9 mouse cellular contexts compared by ENCODE assay signal in genomic region chr2:132427160-132427941, GRCm38 (mm10). TPM values are rescaled to one million over a fixed set of nuclear protein-coding genes. Genes with fewer than 3 reads are reported as not detected.
DNase-seq lines count a peak whose midpoint lies in the region; ATAC-seq and TF ChIP-seq lines count a peak whose summit lies in the region.
"Had no signal": no experiment of that assay in that cellular context is flagged by ENCODE, and none has a peak within 500 bp of the region (broad histone marks: within the 10 kb centered on the region; RNA-seq: fewer than 3 reads in every experiment).

No protein-coding gene starts in this region.

- H3K9me3 ChIP-seq in heart, embryonic 10.5 days: no peaks in the 10 kb centered on the region
- H3K9me3 ChIP-seq in limb, embryonic 14.5 days (ENCODE audit: control insufficient read depth, low read length): no peaks in the 10 kb centered on the region
- no peaks in the 10 kb centered on the region for H3K9me3 ChIP-seq in limb, embryonic 10.5 days (replicated peaks)
- H3K9me3 ChIP-seq in midbrain, embryonic 14.5 days (ENCODE audit: control insufficient read depth, low read length): no peaks in the 10 kb centered on the region
- H3K9me3 ChIP-seq in intestine, embryonic 16.5 days (ENCODE audit: control insufficient read depth, low read length): no peaks in the 10 kb centered on the region

- no peaks in the 10 kb centered on the region for H3K36me3 ChIP-seq in heart, embryonic 10.5 days
- H3K36me3 ChIP-seq in limb, embryonic 14.5 days (ENCODE audit: control insufficient read depth, insufficient read depth, low read length): no peaks in the 10 kb centered on the region
- no peaks in the 10 kb centered on the region for H3K36me3 ChIP-seq in limb, embryonic 10.5 days
- H3K36me3 ChIP-seq in midbrain, embryonic 14.5 days (ENCODE audit: control insufficient read depth, insufficient read depth, low read length): no peaks in the 10 kb centered on the region
- H3K36me3 ChIP-seq in intestine, embryonic 16.5 days (ENCODE audit: control insufficient read depth, insufficient read depth, low read length): no peaks in the 10 kb centered on the region

- H3K27ac ChIP-seq in heart, embryonic 10.5 days: no peak overlapping the region
- H3K27ac ChIP-seq in limb, embryonic 14.5 days (replicated peaks; ENCODE audit: low read depth, low read length): no peak overlapping the region
- H3K27ac ChIP-seq in limb, embryonic 10.5 days: no peak overlapping the region
- peak overlapping the region; percentile 41; the same call in 1 of the 2 replicates for H3K27ac ChIP-seq in midbrain, embryonic 14.5 days (replicated peaks; ENCODE audit: low read depth, low read length)
- no peak overlapping the region for H3K27ac ChIP-seq in intestine, embryonic 16.5 days (ENCODE audit: low read length)

- no peaks in the 10 kb centered on the region for H3K27me3 ChIP-seq in heart, embryonic 10.5 days (ENCODE audit: insufficient read depth, poor library complexity, severe bottlenecking)
- H3K27me3 ChIP-seq in limb, embryonic 14.5 days (ENCODE audit: control insufficient read depth, insufficient read depth, low read length): no peaks in the 10 kb centered on the region
- H3K27me3 ChIP-seq in limb, embryonic 10.5 days (ENCODE audit: low read depth, poor library complexity, severe bottlenecking): no peaks in the 10 kb centered on the region
- no peaks in the 10 kb centered on the region for H3K27me3 ChIP-seq in midbrain, embryonic 14.5 days (ENCODE audit: control insufficient read depth, insufficient read depth, low read length)
- no peaks in the 10 kb centered on the region for H3K27me3 ChIP-seq in intestine, embryonic 16.5 days (replicated peaks; ENCODE audit: control insufficient read depth, insufficient read depth, low read length)

- peaks cover 12% of the 10 kb centered on the region; the same call in 1 of the 2 replicates for H3K4me1 ChIP-seq in heart, embryonic 10.5 days
- H3K4me1 ChIP-seq in limb, embryonic 14.5 days (ENCODE audit: control insufficient read depth, insufficient read depth, low read length): peaks cover 12% of the 10 kb centered on the region; the same call in 1 of the 2 replicates
- peaks cover 7% of the 10 kb centered on the region; the same call in 1 of the 2 replicates for H3K4me1 ChIP-seq in limb, embryonic 10.5 days
- peaks cover 14% of the 10 kb centered on the region for H3K4me1 ChIP-seq in midbrain, embryonic 14.5 days (ENCODE audit: control insufficient read depth, insufficient read depth, low read length)
- no peaks in the 10 kb centered on the region for H3K4me1 ChIP-seq in intestine, embryonic 16.5 days (ENCODE audit: control insufficient read depth, insufficient read depth, low read length)

- peak; percentile 82 for DNase-seq in heart, embryonic 10.5 days (ENCODE audit: low spot score)
- no peak for DNase-seq in heart, postnatal 10 days
- DNase-seq in limb, embryonic 14.5 days (ENCODE audit: low spot score): peak; percentile 14
- no peak for DNase-seq in limb, embryonic 10.5 days (ENCODE audit: low spot score)
- DNase-seq in cerebellum, postnatal 14 days: peak; percentile 63
- DNase-seq in midbrain, embryonic 14.5 days: peak; percentile 73
- DNase-seq in left cerebral cortex, postnatal 25 days (ENCODE audit: low spot score in 2 of 2): no peak
- DNase-seq: layer of hippocampus, postnatal 36 days had no signal

- intact Hi-C loops in heart, postnatal 10 days (cut with DNase I): no loop called here
- intact Hi-C loops in left cerebral cortex, postnatal 25 days (cut with DNase I): no loop called here

- no peak overlapping the region for H3K4me2 ChIP-seq in limb, embryonic 14.5 days (replicated peaks; ENCODE audit: low read depth, low read length, severe bottlenecking)
- peak overlapping the region; percentile 30 for H3K4me2 ChIP-seq in midbrain, embryonic 14.5 days (ENCODE audit: low read length)
- no peak overlapping the region for H3K4me2 ChIP-seq in intestine, embryonic 16.5 days (ENCODE audit: low read depth, low read length)

- no peak overlapping the region for H3K4me3 ChIP-seq in heart, embryonic 10.5 days
- no peak overlapping the region for H3K4me3 ChIP-seq in limb, embryonic 14.5 days (replicated peaks; ENCODE audit: low read length)
- no peak overlapping the region for H3K4me3 ChIP-seq in limb, embryonic 10.5 days
- H3K4me3 ChIP-seq in midbrain, embryonic 14.5 days (replicated peaks; ENCODE audit: low read depth, low read length): no peak overlapping the region
- H3K4me3 ChIP-seq in intestine, embryonic 16.5 days (ENCODE audit: low read length): no peak overlapping the region

- no peak for TF ChIP-seq POLR2A in limb, embryonic 14.5 days (IDR thresholded peaks at IDR 0.05; ENCODE audit: borderline replicate concordance, extremely low read depth, insufficient read depth, insufficient read length)

- WGBS in heart, embryonic 10.5 days: 57% methylated on average over 17 of the region's 17 CpGs
- 45% methylated on average over 17 of the region's 17 CpGs for WGBS in limb, embryonic 14.5 days
- WGBS in limb, embryonic 10.5 days: 78% methylated on average over 17 of the region's 17 CpGs
- WGBS in midbrain, embryonic 14.5 days: 51% methylated on average over 17 of the region's 17 CpGs
- WGBS in intestine, embryonic 16.5 days: 60% methylated on average over 17 of the region's 17 CpGs

- no peak for ATAC-seq in limb, embryonic 14.5 days (ENCODE audit: low FRiP score, low read depth)
- ATAC-seq in midbrain, embryonic 14.5 days (ENCODE audit: low FRiP score, low TSS enrichment): peak; percentile 67; the same call in 1 of the 2 replicates
- ATAC-seq in intestine, embryonic 16.5 days: no peak

- no peak overlapping the region for H3K9ac ChIP-seq in limb, embryonic 14.5 days (ENCODE audit: low read depth, low read length, severe bottlenecking)
- no peak overlapping the region for H3K9ac ChIP-seq in midbrain, embryonic 14.5 days (replicated peaks; ENCODE audit: low read length)
- H3K9ac ChIP-seq in intestine, embryonic 16.5 days (ENCODE audit: low read depth, low read length): no peak overlapping the region

RNA-seq across cellular contexts. Expression of gene Prokr2, which starts 42.1 kb away (rescaled TPM):
- polyA plus RNA-seq in heart, embryonic 10.5 days (2016; fragmentation: Nextera tagmentation; extraction: Ambion mirVana): 2.3 and 2.8 TPM in 2 replicates
- total RNA-seq in heart, postnatal 10 days (2021): under 1 TPM in 1 of 2 experiments, not detected in 1; 0.15 TPM
- 1.4 and 2.5 TPM in 2 replicates for polyA plus RNA-seq in limb, embryonic 14.5 days (2012; rRNA removed)
- polyA plus RNA-seq in limb, embryonic 14.5 days (2014; fragmentation: Nextera tagmentation; extraction: Ambion mirVana): 3.1 and 4.0 TPM in 2 replicates
- polyA plus RNA-seq in limb, embryonic 10.5 days (2016; fragmentation: Nextera tagmentation; extraction: Ambion mirVana): 0.34 and 0.78 TPM in 2 replicates
- polyA plus RNA-seq in midbrain, embryonic 14.5 days (2014; fragmentation: Nextera tagmentation; extraction: Ambion mirVana): 2.9 and 5.2 TPM in 2 replicates
- 0.17 and 0.18 TPM in 2 replicates for polyA plus RNA-seq in intestine, embryonic 16.5 days (2015; fragmentation: Nextera tagmentation; extraction: Ambion mirVana)
- 1 to 10 TPM; 1.5 to 4.0 TPM for total RNA-seq in left cerebral cortex, postnatal 25 days (2021)

Comparison
In these comparisons a context has a peak if more than half of its experiments do, and no peak if none do; other contexts are left out.
1. DNase-seq: peak in heart, embryonic 10.5 days (single experiment), limb, embryonic 14.5 days (single experiment), cerebellum, postnatal 14 days (2 of 2) and midbrain, embryonic 14.5 days (single experiment); none in heart, postnatal 10 days (0 of 2), limb, embryonic 10.5 days (single experiment) and left cerebral cortex, postnatal 25 days (0 of 2).